Mouse (Mus musculus) layer of hippocampus, postnatal 25 days (tissue): ENCODE measurements around the gene Glrx3. TPM values are rescaled to one million over a fixed set of nuclear protein-coding genes. Genes with fewer than 3 reads are reported as not detected.
A peak's percentile ranks its signal among the peaks of the same experiment; 100 is the strongest.
"Not testable (repeated sequence)": the region's sequence is repeated elsewhere in the genome, so short reads cannot be mapped to it uniquely, and the experiment has no call there.

Source experiments
- DNase-seq, 2 experiments: peaks; one replicate each; pipeline ENCODE4 v3.0.0; 2022; ENCODE audit warnings: mixed read lengths in 2 of 2, low spot score in 1 of 2; ENCODE audit errors: extremely low spot score in 1 of 2
- total RNA-seq, 2 experiments: library from RNA; stranded (reverse); gene quantifications; 2 replicates each; pipeline ENCODE4 v1.2.3; 2021

Glrx3 gene
- 100 to 1,000 TPM in 1 of 2 experiments, 10 to 100 TPM in 1; 94.4 to 111 TPM for total RNA-seq

- peak; percentile 84 to 88 for DNase-seq
Observed at GRCm38 (mm10) chr7:137437440-137438178, at the start of gene Glrx3. Glrx3 (plus strand) TSS chr7:137437614.

- no peak for DNase-seq
Observed at GRCm38 (mm10) chr7:137387863-137388262, 49.6 kb upstream of the Glrx3 start.

GRCm38 (mm10) chr7:137395421-137395820, 42.0 kb upstream of the Glrx3 start:
- no peak for DNase-seq

GRCm38 (mm10) chr7:137397361-137397910, 40.0 kb upstream of the Glrx3 start:
- DNase-seq, result no peak

GRCm38 (mm10) chr7:137398973-137399372, 38.4 kb upstream of the Glrx3 start:
- DNase-seq, result no peak

- DNase-seq, result no peak
Observed at GRCm38 (mm10) chr7:137404146-137404545, 33.3 kb upstream of the Glrx3 start.

GRCm38 (mm10) chr7:137407428-137408058, 29.9 kb upstream of the Glrx3 start:
- no peak for DNase-seq

GRCm38 (mm10) chr7:137410337-137411197, 26.8 kb upstream of the Glrx3 start, which contains the start of gene 9430038I01Rik:
9430038I01Rik (minus strand) TSS chr7:137410762.
- DNase-seq, result peak; percentile 89 to 93

- DNase-seq, result no peak
Observed at GRCm38 (mm10) chr7:137414710-137415109, 22.7 kb upstream of the Glrx3 start.

GRCm38 (mm10) chr7:137420550-137420949, 16.9 kb upstream of the Glrx3 start:
- no peak for DNase-seq

- no peak for DNase-seq
Observed at GRCm38 (mm10) chr7:137421236-137421635, 16.2 kb upstream of the Glrx3 start.

GRCm38 (mm10) chr7:137426693-137427092, 10.7 kb upstream of the Glrx3 start:
- no peak for DNase-seq

- DNase-seq, result no peak
Observed at GRCm38 (mm10) chr7:137431769-137432603, 5.4 kb upstream of the Glrx3 start.

- DNase-seq, result no peak
Observed at GRCm38 (mm10) chr7:137436901-137437300, 513 bp upstream of the Glrx3 start.

GRCm38 (mm10) chr7:137438179-137438550, 751 bp downstream of the Glrx3 start:
- peak; percentile 37 to 47 for DNase-seq

GRCm38 (mm10) chr7:137438962-137439361, 1.5 kb downstream of the Glrx3 start:
- not testable (repeated sequence) for DNase-seq

- no peak for DNase-seq
Observed at GRCm38 (mm10) chr7:137442951-137443350, 5.5 kb downstream of the Glrx3 start.

- DNase-seq, result no peak
Observed at GRCm38 (mm10) chr7:137445321-137445720, 7.9 kb downstream of the Glrx3 start.

- DNase-seq, result no peak
Observed at GRCm38 (mm10) chr7:137461396-137461795, 24.0 kb downstream of the Glrx3 start.

- peak in 1 of 2 experiments; percentile 48 for DNase-seq
Observed at GRCm38 (mm10) chr7:137468174-137468573, 30.8 kb downstream of the Glrx3 start.
